Mouse (Mus musculus) kidney, postnatal 4 days (tissue): ENCODE data around the gene Ppp1r12a.
A peak's percentile ranks its signal among the peaks of the same experiment; 100 is the strongest.

Experiments used
- DNase-seq, 2 experiments: peaks; one replicate each; pipeline ENCODE4 v3.0.0; 2021; ENCODE audit warnings: mixed read lengths in 2 of 2

The Ppp1r12a gene

DNA sequence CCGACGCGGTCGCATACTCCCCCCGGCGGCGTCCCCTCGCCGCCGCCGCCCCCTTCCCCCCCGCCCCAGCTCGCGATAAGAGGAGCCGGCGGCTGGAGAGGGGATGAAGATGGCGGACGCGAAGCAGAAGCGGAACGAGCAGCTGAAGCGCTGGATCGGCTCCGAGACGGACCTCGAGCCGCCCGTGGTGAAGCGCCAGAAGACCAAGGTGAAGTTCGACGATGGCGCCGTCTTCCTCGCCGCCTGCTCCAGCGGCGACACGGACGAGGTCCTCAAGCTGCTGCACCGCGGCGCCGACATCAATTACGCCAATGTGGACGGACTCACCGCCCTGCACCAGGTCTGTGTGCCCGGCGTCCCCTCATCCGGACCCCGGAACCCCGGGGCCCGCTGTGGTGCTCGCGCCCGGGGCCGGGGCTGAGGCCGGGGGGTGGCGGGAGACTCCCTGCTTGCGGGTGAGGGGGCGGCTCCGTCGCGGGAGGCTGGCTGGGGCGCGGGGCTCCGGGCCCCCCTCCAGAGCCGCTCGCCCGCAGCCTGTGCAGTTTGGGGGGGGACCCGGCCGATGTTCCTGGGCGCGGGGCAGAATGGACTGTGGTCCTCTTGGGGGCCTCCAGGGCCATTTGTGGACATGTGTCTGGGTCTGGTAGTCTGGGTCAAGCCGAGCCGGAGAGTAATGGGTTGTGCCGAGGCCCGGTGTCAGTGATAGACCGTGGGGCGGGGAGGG, 466 bp downstream of the Ppp1r12a start:
- DNase-seq: peak in 1 of 2 experiments; percentile 52

GRCm38 (mm10) chr10:108163021-108163410, 1.0 kb downstream of the Ppp1r12a start:
- peak in 1 of 2 experiments; percentile 25 for DNase-seq

DNA sequence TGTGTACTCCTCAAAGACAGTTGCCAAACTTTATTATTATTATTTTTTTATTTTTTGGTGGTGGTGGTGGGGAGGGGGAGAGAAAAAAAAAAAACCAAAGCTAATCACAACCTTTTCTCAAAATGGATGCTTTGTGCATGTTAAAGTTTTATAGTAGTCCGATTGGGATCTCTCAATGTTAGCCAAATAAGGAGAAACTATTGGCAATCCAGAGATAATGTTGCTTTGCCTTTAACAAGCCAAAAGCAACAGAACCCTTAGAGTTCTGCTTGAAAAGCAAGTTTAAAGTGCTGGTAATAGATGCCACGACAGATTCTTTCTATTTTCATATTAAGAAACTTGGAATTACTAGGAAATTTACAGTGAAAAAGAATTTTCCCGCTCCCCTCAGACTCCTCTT, 1.5 kb downstream of the Ppp1r12a start:
- DNase-seq: no peak

GRCm38 (mm10) chr10:108167823-108168222, 5.8 kb downstream of the Ppp1r12a start:
- DNase-seq: peak in 1 of 2 experiments; percentile 19

DNA sequence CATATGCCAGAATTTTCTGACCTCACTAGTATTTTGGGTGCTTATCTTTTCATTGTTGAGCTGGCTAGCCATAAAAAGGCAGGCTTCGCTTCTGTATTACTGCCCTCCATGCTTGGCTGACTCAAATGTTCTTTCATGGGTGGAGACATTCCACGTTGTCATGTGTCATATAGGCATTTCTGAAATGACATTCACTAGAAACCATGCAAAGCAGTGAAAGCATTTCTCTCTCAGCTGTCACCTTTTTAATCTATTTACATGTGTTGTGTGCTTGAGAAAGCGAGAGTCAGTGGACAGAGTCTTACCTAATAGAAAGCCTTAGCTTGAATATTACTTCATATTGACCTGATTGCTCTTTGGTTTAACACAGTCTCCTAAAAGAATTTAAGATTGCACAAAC, 8.8 kb downstream of the Ppp1r12a start:
- DNase-seq: no peak

GRCm38 (mm10) chr10:108171637-108172036, 9.6 kb downstream of the Ppp1r12a start:
- no peak for DNase-seq

- DNase-seq: no peak
Measured at GRCm38 (mm10) chr10:108172817-108173563, 11.0 kb downstream of the Ppp1r12a start.

DNA sequence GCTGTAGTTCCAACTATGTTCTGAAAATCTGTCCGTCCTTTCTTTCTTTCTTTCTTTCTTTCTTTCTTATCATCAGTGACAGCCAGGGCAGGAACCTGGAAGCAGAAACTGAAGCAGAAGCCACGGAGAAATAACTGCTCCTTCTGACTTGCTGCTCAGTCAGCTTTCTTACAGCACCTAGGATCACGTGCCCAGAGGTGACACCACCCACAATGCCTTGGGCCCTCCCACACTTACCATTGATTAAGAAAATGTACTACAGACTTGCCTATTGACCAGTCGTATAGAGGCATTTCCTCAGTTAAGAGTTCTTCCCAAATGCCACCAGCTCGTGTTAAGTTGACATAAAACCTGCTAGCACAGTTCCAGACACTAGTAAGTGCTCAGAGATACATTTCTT, 12.1 kb downstream of the Ppp1r12a start:
- DNase-seq: no peak

DNA sequence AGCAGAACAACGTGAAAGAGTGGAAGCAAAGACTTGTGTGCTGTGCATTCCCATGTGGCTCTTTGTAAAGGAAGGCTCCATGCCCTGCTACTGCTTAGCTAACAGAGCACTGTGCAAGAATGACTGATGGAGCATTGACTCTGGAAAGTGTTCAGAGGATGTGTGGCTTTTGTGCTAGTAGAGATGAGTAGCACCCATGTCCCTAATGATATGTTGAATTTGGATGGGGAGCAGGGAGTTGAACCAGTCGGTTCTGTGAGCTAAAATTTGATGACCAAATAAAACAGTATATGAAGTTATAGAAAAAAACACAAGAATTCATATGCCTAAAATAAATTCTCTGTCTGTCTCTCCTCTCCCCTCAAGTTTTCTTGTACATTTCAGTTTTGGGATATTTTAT, 13.9 kb downstream of the Ppp1r12a start:
- no peak for DNase-seq

- no peak for DNase-seq
Measured at GRCm38 (mm10) chr10:108178285-108178848, 16.4 kb downstream of the Ppp1r12a start.

GRCm38 (mm10) chr10:108179404-108179803, 17.4 kb downstream of the Ppp1r12a start:
- DNase-seq: no peak

DNA sequence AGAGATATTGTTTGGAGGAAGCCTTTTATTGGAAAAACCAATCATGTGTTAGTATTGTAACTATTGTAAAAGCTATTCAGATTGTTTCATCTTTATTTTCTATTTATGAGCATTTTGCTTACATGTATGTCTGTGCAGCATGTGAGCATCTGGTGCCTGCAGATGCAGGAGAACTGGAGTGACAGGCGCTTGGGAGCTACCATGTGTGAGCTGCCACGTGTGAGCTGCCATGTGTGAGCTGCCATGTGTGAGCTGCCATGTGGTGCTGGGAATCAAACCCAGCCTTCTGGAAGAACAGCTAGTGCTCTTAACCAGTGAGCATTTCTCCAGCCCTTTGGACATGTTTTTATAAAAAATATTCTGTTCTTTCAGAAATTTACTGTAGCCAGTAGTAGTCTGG, 18.3 kb downstream of the Ppp1r12a start:
- DNase-seq: no peak

GRCm38 (mm10) chr10:108181893-108182292, 19.9 kb downstream of the Ppp1r12a start:
- no peak for DNase-seq

GRCm38 (mm10) chr10:108182386-108182785, 20.4 kb downstream of the Ppp1r12a start:
- DNase-seq: no peak

DNA sequence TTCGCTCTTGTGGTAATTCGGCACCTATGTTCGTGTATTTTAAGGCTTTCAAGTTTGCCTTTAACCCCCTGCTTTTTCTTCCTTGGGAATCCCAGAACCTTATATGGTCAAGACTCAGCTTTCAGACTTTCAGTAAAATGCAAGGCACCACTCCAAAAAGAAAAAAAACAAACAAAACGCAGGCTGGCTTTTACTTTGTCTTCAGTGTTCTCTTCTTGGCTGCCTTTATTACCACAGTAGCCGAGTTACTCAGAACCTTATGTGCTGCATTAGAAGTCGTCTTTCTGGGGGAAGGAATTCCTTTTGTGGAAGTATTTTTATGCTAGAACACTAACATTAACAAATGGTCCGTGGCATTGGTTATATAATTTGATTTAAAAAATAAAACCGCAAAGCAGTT, 22.8 kb downstream of the Ppp1r12a start:
- no peak for DNase-seq

DNA sequence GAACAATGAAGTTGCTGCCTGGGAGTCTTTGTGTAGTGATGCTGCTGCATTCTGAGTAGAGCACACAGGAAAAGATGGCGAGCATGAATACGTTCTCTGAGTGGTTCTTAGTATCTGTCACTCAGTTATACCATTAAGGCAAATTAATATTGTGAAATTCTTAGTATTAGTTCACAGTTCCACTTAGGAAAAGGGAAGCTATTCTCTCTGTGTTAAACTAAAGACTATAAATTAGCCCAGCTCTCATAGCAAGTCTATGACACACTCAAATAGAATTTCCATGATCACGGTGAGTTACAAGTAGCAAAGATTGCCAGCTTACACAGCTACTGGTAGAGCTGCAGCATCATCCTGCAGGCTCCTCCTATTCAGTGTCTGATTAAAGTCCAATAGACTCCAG, 23.3 kb downstream of the Ppp1r12a start:
- DNase-seq: no peak

- no peak for DNase-seq
Measured at GRCm38 (mm10) chr10:108189303-108189702, 27.3 kb downstream of the Ppp1r12a start.

DNA sequence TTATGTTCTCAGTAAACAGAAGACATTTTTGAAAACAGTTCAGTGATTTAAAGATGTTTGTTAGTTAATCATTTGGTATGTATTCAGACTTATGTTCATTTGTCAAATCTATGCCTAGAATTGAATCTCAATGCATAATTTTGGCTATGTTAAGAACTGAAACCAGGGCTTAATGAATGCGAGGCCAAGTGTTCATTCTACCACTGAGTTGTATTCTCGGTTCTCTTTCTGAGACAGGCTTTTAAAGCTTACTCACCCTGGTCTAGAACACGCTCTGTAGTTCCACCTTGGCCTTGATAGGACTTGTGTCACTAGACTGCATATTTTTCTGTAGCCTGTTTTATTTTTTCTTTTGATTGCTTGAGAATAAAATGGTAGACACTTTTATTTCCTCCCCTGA, 28.0 kb downstream of the Ppp1r12a start:
- no peak for DNase-seq

GRCm38 (mm10) chr10:108190626-108191025, 28.6 kb downstream of the Ppp1r12a start:
- no peak for DNase-seq

DNA sequence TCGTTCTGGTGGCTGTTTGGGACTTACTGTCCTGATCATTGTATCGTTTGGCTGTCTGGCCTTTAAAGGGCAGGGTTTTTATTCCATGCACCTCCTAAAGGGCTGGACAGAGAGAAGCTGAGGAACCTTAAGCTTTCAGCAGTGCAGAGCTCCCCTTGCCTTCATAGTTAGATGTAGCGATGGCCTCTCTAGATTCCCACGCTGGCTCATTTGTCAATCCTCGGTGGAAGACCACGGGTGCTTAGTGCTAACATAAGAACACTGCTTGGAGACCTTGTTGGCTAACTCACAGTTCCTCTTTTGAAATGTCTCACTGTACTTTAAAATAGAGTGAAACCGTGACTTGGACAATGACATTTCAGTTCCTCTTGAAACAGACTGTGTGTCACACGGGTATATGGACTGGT, 29.4 kb downstream of the Ppp1r12a start:
- no peak for DNase-seq

DNA sequence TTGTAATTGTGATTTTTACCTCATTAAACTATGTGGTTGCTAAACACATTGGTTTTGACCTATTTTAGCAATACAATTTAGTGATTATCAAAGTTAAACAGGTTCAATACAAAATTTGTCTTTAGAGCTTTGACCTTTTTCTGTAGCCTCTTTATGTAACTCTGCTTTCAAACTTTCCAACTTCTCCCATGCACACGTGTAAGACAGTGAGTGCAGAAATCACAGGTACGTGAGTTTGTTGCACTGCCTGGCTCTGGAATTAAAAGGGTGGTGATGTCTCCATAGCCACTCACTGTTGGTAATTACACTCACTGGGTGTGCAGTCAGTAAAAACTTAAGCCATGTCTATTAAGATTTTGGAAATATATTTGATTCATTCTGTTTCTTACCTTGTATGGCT, 30.3 kb downstream of the Ppp1r12a start:
- DNase-seq: no peak

DNA sequence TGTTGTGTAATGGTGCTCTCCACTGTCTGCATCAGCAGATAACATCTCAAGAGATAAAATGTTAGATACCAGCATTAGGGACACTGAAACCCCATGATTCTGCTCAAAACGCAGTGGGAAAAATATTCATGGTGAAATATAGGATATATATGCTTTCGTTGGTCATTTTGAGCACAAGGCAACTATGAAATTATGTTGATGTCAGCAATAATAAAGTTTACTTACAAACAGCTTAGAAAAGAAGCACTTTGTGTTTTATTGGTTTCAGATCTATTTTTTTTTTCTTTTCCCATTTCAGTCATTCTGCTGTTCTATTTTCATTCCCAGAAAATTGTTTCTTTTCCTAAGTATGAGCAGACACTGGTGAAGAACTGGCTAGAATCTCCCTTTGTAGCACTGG, 34.1 kb downstream of the Ppp1r12a start:
- DNase-seq: no peak

DNA sequence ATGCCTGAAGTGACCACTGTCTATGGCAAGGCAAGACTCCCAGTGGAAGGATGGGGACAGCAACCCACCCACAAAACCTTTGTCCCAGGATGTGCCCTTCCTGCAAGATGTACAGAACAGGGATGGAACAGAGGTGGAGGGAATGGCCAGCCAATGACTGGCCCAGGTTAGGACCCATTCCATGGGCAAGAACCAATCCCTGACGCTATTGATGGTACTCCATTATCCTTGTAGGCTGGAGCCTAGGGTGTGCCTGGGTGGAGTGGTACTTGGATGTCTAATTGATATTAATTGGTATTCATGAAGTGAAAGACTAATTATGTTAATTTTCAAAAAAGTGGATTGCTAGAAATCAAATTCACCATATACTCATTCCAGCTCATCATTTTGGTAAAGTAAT, 35.5 kb downstream of the Ppp1r12a start:
- DNase-seq: no peak

DNA sequence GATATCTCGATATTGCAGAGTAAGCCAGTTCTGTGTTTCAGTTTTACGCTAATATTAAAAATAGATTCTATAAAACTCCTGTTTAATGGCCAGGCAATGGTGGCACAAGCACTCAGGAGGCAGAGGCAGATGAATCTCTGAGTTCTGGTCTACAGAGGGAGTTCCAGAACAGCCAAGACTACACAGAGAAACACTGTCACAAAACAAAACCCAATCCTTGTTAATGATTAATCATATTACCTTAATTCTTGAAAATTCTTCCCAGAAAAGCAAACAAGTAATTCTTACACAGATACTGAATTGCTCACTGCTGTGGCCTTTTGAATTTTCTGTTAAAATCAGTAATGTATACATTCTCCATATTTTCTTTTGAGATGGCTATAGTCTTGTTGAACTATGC, 37.0 kb downstream of the Ppp1r12a start:
- DNase-seq: no peak
